Mouse (Mus musculus) small intestine, adult 2 months (tissue): ENCODE measurements around the gene Isx. TPM values are rescaled to one million over a fixed set of nuclear protein-coding genes. Genes with fewer than 3 reads are reported as not detected.
A peak's percentile ranks its signal among the peaks of the same experiment; 100 is the strongest.

Experiments
- H3K27ac ChIP-seq: fragments of 200-500 bp; 2 replicates; pipeline ENCODE4 v1.5.1; 2012; ENCODE audit warnings: low read depth, low read length, control low read depth, inconsistent platforms; ENCODE audit not compliant: insufficient read depth
- H3K27me3 ChIP-seq: fragments of 200-500 bp; 2 replicates; pipeline ENCODE4 v1.6.1; 2012; ENCODE audit warnings: mild to moderate bottlenecking, moderate library complexity, low read length, inconsistent platforms; ENCODE audit not compliant: control insufficient read depth, insufficient read depth
- H3K36me3 ChIP-seq: fragments of 200-500 bp; 2 replicates; pipeline ENCODE4 v1.6.1; 2012; ENCODE audit warnings: mild to moderate bottlenecking, low read length, control low read depth, inconsistent platforms; ENCODE audit not compliant: control insufficient read depth, insufficient read depth
- H3K4me1 ChIP-seq: fragments of 200-500 bp; 2 replicates; pipeline ENCODE4 v1.6.1; 2012; ENCODE audit warnings: low read length, inconsistent platforms, mixed read lengths; ENCODE audit not compliant: control insufficient read depth, insufficient read depth, insufficient read length
- H3K4me3 ChIP-seq: fragments of 200-500 bp; 2 replicates; pipeline ENCODE4 v1.5.1; 2012; ENCODE audit warnings: low read depth, mild to moderate bottlenecking, control low read depth, inconsistent platforms, low read length, moderate library complexity
- CTCF ChIP-seq: fragments of 200-500 bp; IDR thresholded peaks from 2 replicates; pipeline ENCODE4 v1.5.1; 2012; ENCODE audit warnings: low read depth, mild to moderate bottlenecking, control low read depth, inconsistent platforms, low read length, moderate library complexity, mixed read lengths; ENCODE audit not compliant: insufficient replicate concordance, insufficient read length; ENCODE audit errors: extremely low read depth
- POLR2A ChIP-seq: fragments of 200-500 bp; IDR thresholded peaks from 2 replicates; pipeline ENCODE4 v1.6.1; 2012; ENCODE audit warnings: low read depth, mild to moderate bottlenecking, control low read depth, inconsistent platforms, low read length, moderate library complexity
- WGBS: fragments of 180-500 bp; shearing (Covaris S2); methylation state at CpG from one replicate; pipeline ENCODE4 v1.1.7; 2018; 5-methylcytosine and 5-hydroxymethylcytosine counted together
- polyA plus RNA-seq: library from polyadenylated mRNA; depleted of rRNA; stranded (reverse); fragments of >200 nt; gene quantifications from 2 replicates; pipeline ENCODE4 v1.2.3, GENCODE M21; 2012; rRNA removed

Gene Isx
- 59.6 and 144 TPM in 2 replicates for polyA plus RNA-seq

- Histone ChIP-seq H3K27me3 (no peaks in the 10 kb centered on the region), H3K27ac (peak within 1 kb of the TSS; percentile 99), H3K36me3 (peaks cover 10% of the 10 kb centered on the region; the same call in 1 of the 2 replicates), H3K4me3 (peak within 1 kb of the TSS; percentile 76), H3K4me1 (peaks cover 3% of the 10 kb centered on the region; the same call in 1 of the 2 replicates)
- TF ChIP-seq POLR2A (peak; percentile 69; the same call in 1 of the 2 replicates), CTCF (peak; percentile 57; the same call in 1 of the 2 replicates)
- 13% methylated on average over 3 of the region's 3 CpGs for WGBS
Measured at GRCm38 (mm10) chr8:74872940-74873339, at the start of gene Isx. TSS of gene Isx (plus strand) at chr8:74873173.

GRCm38 (mm10) chr8:74827689-74828088 lies 45.3 kb upstream of the Isx start:
- WGBS, result 61% methylated on average over 3 of the region's 3 CpGs
- no peak overlapping the region for H3K4me3 ChIP-seq

GRCm38 (mm10) chr8:74831322-74831721 lies 41.7 kb upstream of the Isx start:
- no peaks in the 10 kb centered on the region for H3K36me3 ChIP-seq
- no peak overlapping the region for H3K4me3 ChIP-seq
- peaks cover 6% of the 10 kb centered on the region; the same call in 1 of the 2 replicates for H3K4me1 ChIP-seq
- no peak overlapping the region for H3K27ac ChIP-seq
- H3K27me3 ChIP-seq, result no peaks in the 10 kb centered on the region
- TF ChIP-seq POLR2A (no peak), CTCF (no peak)
- 86% methylated on average over 5 of the region's 5 CpGs for WGBS

More at GRCm38 (mm10) chr8:74827689-74828088, 45.3 kb upstream of the Isx start:
- H3K36me3 ChIP-seq, result no peaks in the 10 kb centered on the region
- H3K4me1 ChIP-seq, result peaks cover 7% of the 10 kb centered on the region; the same call in 1 of the 2 replicates
- H3K27me3 ChIP-seq, result no peaks in the 10 kb centered on the region
- TF ChIP-seq POLR2A (no peak), CTCF (no peak)
- H3K27ac ChIP-seq, result no peak overlapping the region

GRCm38 (mm10) chr8:74834246-74834645 lies 38.7 kb upstream of the Isx start:
- H3K36me3 ChIP-seq, result no peaks in the 10 kb centered on the region
- H3K4me1 ChIP-seq, result no peaks in the 10 kb centered on the region
- 48% methylated on average over 1 of the region's 1 CpGs for WGBS
- H3K27ac ChIP-seq, result no peak overlapping the region
- no peaks in the 10 kb centered on the region for H3K27me3 ChIP-seq
- H3K4me3 ChIP-seq, result no peak overlapping the region
- TF ChIP-seq POLR2A, result no peak
- no peak for TF ChIP-seq CTCF

GRCm38 (mm10) chr8:74847376-74848048 lies 25.5 kb upstream of the Isx start:
- TF ChIP-seq POLR2A (no peak), CTCF (no peak)
- Histone ChIP-seq H3K27me3 (no peaks in the 10 kb centered on the region), H3K27ac (no peak overlapping the region), H3K4me1 (no peaks in the 10 kb centered on the region), H3K4me3 (no peak overlapping the region), H3K36me3 (no peaks in the 10 kb centered on the region)
- WGBS, result 38% methylated on average over 12 of the region's 12 CpGs

GRCm38 (mm10) chr8:74848707-74849106 lies 24.3 kb upstream of the Isx start:
- TF ChIP-seq POLR2A (no peak), CTCF (no peak)

GRCm38 (mm10) chr8:74850971-74851370 lies 22.0 kb upstream of the Isx start:
- no peaks in the 10 kb centered on the region for H3K27me3 ChIP-seq
- H3K4me3 ChIP-seq, result no peak overlapping the region
- TF ChIP-seq CTCF (no peak), POLR2A (no peak)
- no peaks in the 10 kb centered on the region for H3K4me1 ChIP-seq
- H3K36me3 ChIP-seq, result no peaks in the 10 kb centered on the region
- no peak overlapping the region for H3K27ac ChIP-seq

More at GRCm38 (mm10) chr8:74848707-74849106, 24.3 kb upstream of the Isx start:
- H3K4me3 ChIP-seq, result no peak overlapping the region
- 93% methylated on average over 1 of the region's 1 CpGs for WGBS
- no peaks in the 10 kb centered on the region for H3K36me3 ChIP-seq
- no peaks in the 10 kb centered on the region for H3K4me1 ChIP-seq
- H3K27me3 ChIP-seq, result no peaks in the 10 kb centered on the region
- H3K27ac ChIP-seq, result no peak overlapping the region
